Mouse (Mus musculus): ENCODE measurements at regions not wholly inside any gene's neighbourhood (a gene's known extent, or its start where the extent isn't known, plus 50 kb on each side); places are given as distances from the start of the nearest gene placed in this dataset.

GRCm38 (mm10) chr14:86441895-86442679, 698.9 kb downstream of the Diaph3 start:
- Histone ChIP-seq H3K4me1 (ENCODE audit: control insufficient read depth in 2 of 2, insufficient read depth in 2 of 2, low read length in 2 of 2, poor library complexity in 1 of 2) (0 out of 4 replicates have a peak, but pooled peaks cover 2% of the 10 kb centered on the region in 2 experiments), H3K9me3 (ENCODE audit: control insufficient read depth, insufficient read depth, low read depth, low read length) (no peaks in the 10 kb centered on the region), H3K36me3 (ENCODE audit: control insufficient read depth, insufficient read depth, low read length, poor library complexity, severe bottlenecking) (no peaks in the 10 kb centered on the region), H3K4me3 (ENCODE audit: insufficient read depth in 1 of 2, low read depth in 1 of 2, low read length in 2 of 2, poor library complexity in 1 of 2, severe bottlenecking in 1 of 2) (no peak overlapping the region), H3K27ac (ENCODE audit: insufficient read depth, low read depth, low read length, poor library complexity, severe bottlenecking) (no peak overlapping the region), H3K9ac (ENCODE audit: insufficient read depth, low read depth, low read length, poor library complexity, severe bottlenecking) (no peak overlapping the region)
- in situ Hi-C loops (cut with MboI; ENCODE audit: low sequenced_read_pairs in 2 of 2, unreplicated experiment in 2 of 2), result no loop called here
- no peak for DNase-seq (ENCODE audit: low read depth, low spot score)
- TF ChIP-seq HCFC1 (IDR thresholded peaks at IDR 0.05; ENCODE audit: borderline replicate concordance, insufficient read depth, low read length) (no peak), MAFK (IDR thresholded peaks at IDR 0.05; ENCODE audit: insufficient read depth, low read depth, low read length) (no peak), ZNF384 (IDR thresholded peaks at IDR 0.05; ENCODE audit: low read depth, low read length) (no peak), CHD2 (IDR thresholded peaks at IDR 0.05; ENCODE audit: low read depth, low read length) (no peak), ZC3H11A (IDR thresholded peaks at IDR 0.05; ENCODE audit: borderline replicate concordance, low read depth, low read length) (no peak)

- no peaks in the 10 kb centered on the region for H3K36me3 ChIP-seq (ENCODE audit: control insufficient read depth, insufficient read depth, low read length, poor library complexity, severe bottlenecking)
- H3K4me3 ChIP-seq (ENCODE audit: insufficient read depth in 1 of 2, low read depth in 1 of 2, low read length in 2 of 2, poor library complexity in 1 of 2, severe bottlenecking in 1 of 2), result no peak overlapping the region
- no peak for DNase-seq (ENCODE audit: low read depth, low spot score)
- no peak overlapping the region for H3K9ac ChIP-seq (ENCODE audit: insufficient read depth, low read depth, low read length, poor library complexity, severe bottlenecking)
- in situ Hi-C loops (cut with MboI; ENCODE audit: low sequenced_read_pairs in 2 of 2, unreplicated experiment in 2 of 2), result no loop called here
- no peaks in the 10 kb centered on the region for H3K9me3 ChIP-seq (ENCODE audit: control insufficient read depth, insufficient read depth, low read depth, low read length)
- no peak for TF ChIP-seq HCFC1 (IDR thresholded peaks at IDR 0.05; ENCODE audit: borderline replicate concordance, insufficient read depth, low read length)
- no peak for TF ChIP-seq CHD2 (IDR thresholded peaks at IDR 0.05; ENCODE audit: low read depth, low read length)
- TF ChIP-seq ZNF384 (IDR thresholded peaks at IDR 0.05; ENCODE audit: low read depth, low read length), result no peak
- H3K27ac ChIP-seq (ENCODE audit: insufficient read depth, low read depth, low read length, poor library complexity, severe bottlenecking), result no peak overlapping the region
- no peaks in the 10 kb centered on the region for H3K4me1 ChIP-seq (ENCODE audit: control insufficient read depth in 2 of 2, insufficient read depth in 2 of 2, low read length in 2 of 2, poor library complexity in 1 of 2)
Observed at GRCm38 (mm10) chr14:86437383-86437782, 703.7 kb downstream of the Diaph3 start.

GRCm38 (mm10) chr14:86435345-86435744, 705.7 kb downstream of the Diaph3 start:
- Histone ChIP-seq H3K27ac (ENCODE audit: insufficient read depth, low read depth, low read length, poor library complexity, severe bottlenecking) (no peak overlapping the region), H3K9me3 (ENCODE audit: control insufficient read depth, insufficient read depth, low read depth, low read length) (no peaks in the 10 kb centered on the region), H3K4me3 (ENCODE audit: insufficient read depth in 1 of 2, low read depth in 1 of 2, low read length in 2 of 2, poor library complexity in 1 of 2, severe bottlenecking in 1 of 2) (no peak overlapping the region), H3K4me1 (ENCODE audit: control insufficient read depth in 2 of 2, insufficient read depth in 2 of 2, low read length in 2 of 2, poor library complexity in 1 of 2) (no peaks in the 10 kb centered on the region), H3K36me3 (ENCODE audit: control insufficient read depth, insufficient read depth, low read length, poor library complexity, severe bottlenecking) (no peaks in the 10 kb centered on the region), H3K9ac (ENCODE audit: insufficient read depth, low read depth, low read length, poor library complexity, severe bottlenecking) (no peak overlapping the region)
- DNase-seq (ENCODE audit: low read depth, low spot score), result no peak
- in situ Hi-C loops (cut with MboI; ENCODE audit: low sequenced_read_pairs in 2 of 2, unreplicated experiment in 2 of 2), result no loop called here
- TF ChIP-seq HCFC1 (IDR thresholded peaks at IDR 0.05; ENCODE audit: borderline replicate concordance, insufficient read depth, low read length) (no peak), CHD2 (IDR thresholded peaks at IDR 0.05; ENCODE audit: low read depth, low read length) (no peak), MAFK (IDR thresholded peaks at IDR 0.05; ENCODE audit: insufficient read depth, low read depth, low read length) (no peak), ZC3H11A (IDR thresholded peaks at IDR 0.05; ENCODE audit: borderline replicate concordance, low read depth, low read length) (no peak), ZNF384 (IDR thresholded peaks at IDR 0.05; ENCODE audit: low read depth, low read length) (no peak)

- in situ Hi-C loops (cut with MboI; ENCODE audit: low sequenced_read_pairs in 2 of 2, unreplicated experiment in 2 of 2), result no loop called here
- no peak overlapping the region for H3K4me3 ChIP-seq (ENCODE audit: insufficient read depth in 1 of 2, low read depth in 1 of 2, low read length in 2 of 2, poor library complexity in 1 of 2, severe bottlenecking in 1 of 2)
- H3K4me1 ChIP-seq (ENCODE audit: control insufficient read depth in 2 of 2, insufficient read depth in 2 of 2, low read length in 2 of 2, poor library complexity in 1 of 2), result no peaks in the 10 kb centered on the region
- H3K9ac ChIP-seq (ENCODE audit: insufficient read depth, low read depth, low read length, poor library complexity, severe bottlenecking), result no peak overlapping the region
- H3K27ac ChIP-seq (ENCODE audit: insufficient read depth, low read depth, low read length, poor library complexity, severe bottlenecking), result no peak overlapping the region
- H3K36me3 ChIP-seq (ENCODE audit: control insufficient read depth, insufficient read depth, low read length, poor library complexity, severe bottlenecking), result no peaks in the 10 kb centered on the region
- TF ChIP-seq MAFK (IDR thresholded peaks at IDR 0.05; ENCODE audit: insufficient read depth, low read depth, low read length), result no peak
- no peak for TF ChIP-seq CHD2 (IDR thresholded peaks at IDR 0.05; ENCODE audit: low read depth, low read length)
- no peak for TF ChIP-seq ZNF384 (IDR thresholded peaks at IDR 0.05; ENCODE audit: low read depth, low read length)
- no peak for TF ChIP-seq ZC3H11A (IDR thresholded peaks at IDR 0.05; ENCODE audit: borderline replicate concordance, low read depth, low read length)
- no peak for TF ChIP-seq HCFC1 (IDR thresholded peaks at IDR 0.05; ENCODE audit: borderline replicate concordance, insufficient read depth, low read length)
- H3K9me3 ChIP-seq (ENCODE audit: control insufficient read depth, insufficient read depth, low read depth, low read length), result no peaks in the 10 kb centered on the region
- DNase-seq (ENCODE audit: low read depth, low spot score), result no peak
Observed at GRCm38 (mm10) chr14:86431215-86431816, 709.7 kb downstream of the Diaph3 start.

Data from ES-E14 (cell line).